Mouse (Mus musculus) forebrain, embryonic 10.5 days (tissue): Measurements from ENCODE around the gene Polm. TPM values are rescaled to one million over a fixed set of nuclear protein-coding genes. Genes with fewer than 3 reads are reported as not detected.
A peak's percentile ranks its signal among the peaks of the same experiment; 100 is the strongest.

Source experiments
- DNase-seq: peaks from one replicate; pipeline ENCODE4 v3.0.0-alpha.2; 2017; ENCODE audit warnings: low spot score; ENCODE audit errors: extremely low spot score
- H3K27ac ChIP-seq: fragments of 300-500 bp; sonication (generic); 2 replicates; pipeline ENCODE4 v1.5.1; 2016; ENCODE audit warnings: mild to moderate bottlenecking
- H3K27me3 ChIP-seq: fragments of 300-500 bp; sonication (generic); 2 replicates; pipeline ENCODE4 v1.6.1; 2016; ENCODE audit warnings: mild to moderate bottlenecking; ENCODE audit not compliant: poor library complexity, severe bottlenecking
- H3K36me3 ChIP-seq: fragments of 300-500 bp; sonication (generic); replicated peaks from 2 replicates; pipeline ENCODE4 v1.6.1; 2016; ENCODE audit warnings: mild to moderate bottlenecking, moderate library complexity
- H3K4me1 ChIP-seq: fragments of 300-500 bp; sonication (generic); 2 replicates; pipeline ENCODE4 v1.6.1; 2016
- H3K4me3 ChIP-seq: fragments of 300-500 bp; sonication (generic); 2 replicates; pipeline ENCODE4 v1.5.1; 2016; ENCODE audit warnings: mild to moderate bottlenecking, moderate library complexity
- H3K9me3 ChIP-seq: fragments of 300-500 bp; sonication (generic); 2 replicates; pipeline ENCODE4 v1.6.1; 2016; ENCODE audit warnings: mild to moderate bottlenecking, moderate library complexity
- WGBS: fragments of 180-500 bp; shearing (Covaris S2); methylation state at CpG from one replicate; pipeline ENCODE4 v1.1.7; 2016; 5-methylcytosine and 5-hydroxymethylcytosine counted together
- polyA plus RNA-seq: library from polyadenylated mRNA; unstranded; fragments of >200 nt; fragmentation: Nextera tagmentation; extraction: Ambion mirVana; gene quantifications from 2 replicates; pipeline ENCODE4 v1.2.1, GENCODE M21; 2016

Gene Polm
- 10.1 and 10.6 TPM in 2 replicates for polyA plus RNA-seq

GRCm38 (mm10) chr11:5837251-5838246 lies at the start of gene Polm:
Polm (minus strand) TSS chr11:5838016.
- Histone ChIP-seq H3K27ac (peak within 1 kb of the TSS; percentile 85), H3K4me3 (peak within 1 kb of the TSS; percentile 74), H3K27me3 (peaks cover 8% of the 10 kb centered on the region; the same call in 1 of the 2 replicates), H3K9me3 (no peaks in the 10 kb centered on the region; the same call in 1 of the 2 replicates), H3K4me1 (peaks cover 23% of the 10 kb centered on the region), H3K36me3 (peaks cover 26% of the 10 kb centered on the region)
- peak; percentile 89 for DNase-seq
- WGBS: under 1% methylated on average over 63 of the region's 63 CpGs

DNA sequence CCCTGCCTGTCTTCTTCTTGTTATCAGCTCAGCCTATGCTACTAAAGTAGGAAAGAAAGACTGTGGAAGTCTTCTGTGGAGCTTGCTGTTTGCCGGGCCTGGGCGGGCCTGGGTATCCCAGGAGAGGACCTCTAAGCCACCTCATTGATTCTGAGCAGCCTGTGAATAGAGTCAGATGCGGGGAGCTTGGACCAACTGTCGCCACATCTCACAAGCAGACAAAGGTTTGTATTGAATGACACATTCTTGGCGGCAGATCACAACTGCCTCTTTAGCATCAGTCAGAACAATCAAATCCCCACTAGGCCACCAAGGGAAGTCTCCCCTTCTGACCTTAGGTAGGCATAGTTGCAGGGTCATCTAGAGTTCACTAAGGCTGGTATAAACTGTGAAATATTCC lies 49.4 kb upstream of the Polm start:
- peak overlapping the region; percentile 70 for H3K27ac ChIP-seq
- H3K9me3 ChIP-seq: no peaks in the 10 kb centered on the region
- no peaks in the 10 kb centered on the region for H3K27me3 ChIP-seq
- H3K4me1 ChIP-seq: peaks cover 48% of the 10 kb centered on the region
- DNase-seq: no peak
- H3K36me3 ChIP-seq: no peaks in the 10 kb centered on the region
- WGBS: 29% methylated on average over 5 of the region's 5 CpGs
- H3K4me3 ChIP-seq: no peak overlapping the region

DNA sequence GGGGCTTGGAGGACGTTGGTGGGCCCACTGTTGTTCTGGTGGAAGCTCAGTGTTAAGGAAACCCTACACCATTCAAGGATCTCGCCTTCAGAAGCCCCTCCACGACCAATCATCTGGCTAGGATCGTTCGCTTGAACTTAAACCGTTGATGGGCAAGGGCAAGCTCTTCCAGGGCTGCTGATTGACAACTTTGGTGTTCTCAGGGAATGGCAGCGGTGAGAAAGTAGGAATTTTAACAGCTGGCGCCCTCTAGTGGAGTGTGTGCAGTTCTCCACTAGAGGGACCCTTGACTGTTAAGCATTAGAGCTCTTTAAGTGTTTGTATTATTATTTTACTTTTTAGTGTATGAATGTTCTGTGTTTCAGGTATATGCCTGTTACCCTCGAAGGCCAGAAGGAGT lies 48.4 kb upstream of the Polm start:
- WGBS: 24% methylated on average over 9 of the region's 9 CpGs
- peak; percentile 64 for DNase-seq
- H3K4me1 ChIP-seq: peaks cover 39% of the 10 kb centered on the region
- H3K4me3 ChIP-seq: no peak overlapping the region
- H3K9me3 ChIP-seq: no peaks in the 10 kb centered on the region
- no peaks in the 10 kb centered on the region for H3K27me3 ChIP-seq
- H3K27ac ChIP-seq: peak overlapping the region; percentile 70
- H3K36me3 ChIP-seq: no peaks in the 10 kb centered on the region

DNA sequence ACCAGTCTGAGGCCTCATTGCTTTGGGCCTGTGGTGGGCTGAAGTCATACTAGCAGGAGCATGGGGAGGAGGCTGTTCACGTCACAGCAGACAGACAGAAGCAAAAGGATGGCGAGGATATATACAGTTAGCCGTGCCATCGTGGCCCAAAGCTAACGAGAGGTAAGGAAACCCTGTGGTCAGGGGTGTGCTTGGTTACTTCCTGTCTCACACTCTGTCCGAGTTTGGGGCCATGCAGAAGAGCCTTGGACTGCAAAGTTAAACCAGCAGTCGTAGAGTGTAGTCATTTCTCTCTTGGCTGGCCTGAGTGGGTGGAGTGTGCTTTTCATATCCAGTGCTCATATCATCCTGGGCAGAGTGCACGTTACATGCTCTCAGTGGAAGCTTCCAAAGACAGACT lies 44.7 kb upstream of the Polm start:
- Histone ChIP-seq H3K27me3 (no peaks in the 10 kb centered on the region), H3K9me3 (no peaks in the 10 kb centered on the region), H3K36me3 (no peaks in the 10 kb centered on the region), H3K4me3 (no peak overlapping the region), H3K4me1 (peaks cover 34% of the 10 kb centered on the region), H3K27ac (no peak overlapping the region)
- WGBS: 83% methylated on average over 8 of the region's 8 CpGs
- DNase-seq: no peak

GRCm38 (mm10) chr11:5879905-5880304 lies 42.1 kb upstream of the Polm start:
- Histone ChIP-seq H3K4me3 (no peak overlapping the region), H3K36me3 (peaks cover 20% of the 10 kb centered on the region), H3K27me3 (no peaks in the 10 kb centered on the region), H3K27ac (0 out of 2 replicates have a peak overlapping the region, but pooled peaks have one; percentile 15), H3K4me1 (peaks cover 36% of the 10 kb centered on the region), H3K9me3 (no peaks in the 10 kb centered on the region)
- peak; percentile 72 for DNase-seq
- 42% methylated on average over 5 of the region's 5 CpGs for WGBS

GRCm38 (mm10) chr11:5878661-5879060 lies 40.8 kb upstream of the Polm start:
- Histone ChIP-seq H3K4me1 (peaks cover 36% of the 10 kb centered on the region), H3K4me3 (peak overlapping the region; percentile 71), H3K9me3 (no peaks in the 10 kb centered on the region), H3K36me3 (peaks cover 32% of the 10 kb centered on the region), H3K27ac (peak overlapping the region; percentile 91), H3K27me3 (no peaks in the 10 kb centered on the region)
- 56% methylated on average over 8 of the region's 8 CpGs for WGBS
- DNase-seq: no peak

- Histone ChIP-seq H3K9me3 (no peaks in the 10 kb centered on the region), H3K27me3 (no peaks in the 10 kb centered on the region), H3K4me3 (peak within 1 kb of the TSS; percentile 71), H3K27ac (peak within 1 kb of the TSS; percentile 91), H3K36me3 (peaks cover 39% of the 10 kb centered on the region), H3K4me1 (peaks cover 36% of the 10 kb centered on the region)
- DNase-seq: peak; percentile 99
- under 1% methylated on average over 52 of the region's 52 CpGs for WGBS
Measured at GRCm38 (mm10) chr11:5877921-5878526, 40.2 kb upstream of the Polm start, which contains the start of gene Pold2. Pold2 (minus strand) TSS chr11:5878292.

DNA sequence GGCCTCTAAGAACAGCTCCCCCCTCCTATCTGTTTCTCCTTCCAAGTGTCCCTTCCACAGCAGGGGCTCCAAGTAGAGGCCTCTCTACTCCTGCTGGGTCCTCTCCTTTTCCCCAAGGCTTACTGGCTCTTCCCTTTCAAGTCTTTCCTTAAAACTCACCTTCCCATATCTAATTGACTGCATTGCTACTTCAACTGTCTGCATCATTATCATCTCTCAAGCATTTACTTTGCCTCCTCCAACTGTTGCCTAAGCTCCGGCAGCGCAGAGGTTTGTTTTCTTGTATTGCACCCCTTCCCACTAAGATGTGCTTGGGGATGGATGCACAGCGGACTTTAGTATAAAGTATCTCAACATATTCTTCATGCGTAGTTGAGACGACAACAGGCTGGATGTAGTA lies 39.6 kb upstream of the Polm start:
- Histone ChIP-seq H3K4me1 (peaks cover 36% of the 10 kb centered on the region), H3K27me3 (no peaks in the 10 kb centered on the region), H3K36me3 (peaks cover 45% of the 10 kb centered on the region), H3K4me3 (peak overlapping the region; percentile 71), H3K9me3 (no peaks in the 10 kb centered on the region), H3K27ac (peak overlapping the region; percentile 91)
- WGBS: 11% methylated on average over 5 of the region's 5 CpGs
- DNase-seq: no peak

DNA sequence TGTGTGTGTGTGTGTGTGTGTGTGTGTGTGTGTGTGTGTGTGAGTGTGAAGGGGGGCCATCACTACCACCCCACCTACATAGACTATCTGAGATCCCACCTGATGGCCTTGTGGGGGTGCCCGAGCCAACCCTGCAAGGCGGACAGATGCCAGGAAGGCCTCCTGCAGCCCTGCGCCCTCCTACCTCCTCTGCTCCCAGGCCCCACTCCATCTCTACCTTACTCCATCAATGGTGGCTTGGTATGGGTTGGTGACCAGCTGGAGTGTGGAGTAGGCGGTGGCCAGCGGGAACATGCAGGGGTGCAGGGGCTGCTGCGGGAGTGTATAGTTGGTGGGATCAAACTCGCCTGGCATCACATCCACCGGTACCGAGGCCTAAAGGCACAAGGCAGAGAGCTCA lies 35.4 kb upstream of the Polm start:
- 97% methylated on average over 9 of the region's 9 CpGs for WGBS
- DNase-seq: no peak
- Histone ChIP-seq H3K9me3 (no peaks in the 10 kb centered on the region), H3K27ac (no peak overlapping the region), H3K4me1 (peaks cover 21% of the 10 kb centered on the region), H3K36me3 (peaks cover 81% of the 10 kb centered on the region), H3K4me3 (no peak overlapping the region), H3K27me3 (no peaks in the 10 kb centered on the region)

DNA sequence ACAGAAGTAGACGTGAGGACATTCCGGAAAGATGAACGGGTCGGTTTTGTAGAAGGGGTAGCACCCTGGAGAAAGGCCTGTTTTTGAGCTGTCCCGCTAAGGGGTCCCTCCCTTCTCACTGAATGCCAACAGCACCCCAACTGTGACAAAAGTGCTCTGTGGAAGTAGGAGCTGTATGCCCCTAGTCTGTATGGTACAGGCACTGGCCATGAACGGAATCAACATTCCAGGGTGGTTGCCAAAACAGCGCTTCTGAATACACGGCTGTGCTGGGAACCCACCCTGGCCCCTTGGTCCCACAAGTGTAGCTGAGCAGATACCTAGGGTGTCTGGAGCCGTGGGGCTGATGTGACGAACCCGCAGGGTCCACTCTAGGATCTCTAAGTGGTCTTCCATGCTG lies 34.9 kb upstream of the Polm start:
- no peaks in the 10 kb centered on the region for H3K9me3 ChIP-seq
- H3K4me3 ChIP-seq: no peak overlapping the region
- H3K27ac ChIP-seq: no peak overlapping the region
- H3K4me1 ChIP-seq: peaks cover 20% of the 10 kb centered on the region
- peaks cover 81% of the 10 kb centered on the region for H3K36me3 ChIP-seq
- DNase-seq: no peak
- H3K27me3 ChIP-seq: no peaks in the 10 kb centered on the region
- 95% methylated on average over 11 of the region's 11 CpGs for WGBS

DNA sequence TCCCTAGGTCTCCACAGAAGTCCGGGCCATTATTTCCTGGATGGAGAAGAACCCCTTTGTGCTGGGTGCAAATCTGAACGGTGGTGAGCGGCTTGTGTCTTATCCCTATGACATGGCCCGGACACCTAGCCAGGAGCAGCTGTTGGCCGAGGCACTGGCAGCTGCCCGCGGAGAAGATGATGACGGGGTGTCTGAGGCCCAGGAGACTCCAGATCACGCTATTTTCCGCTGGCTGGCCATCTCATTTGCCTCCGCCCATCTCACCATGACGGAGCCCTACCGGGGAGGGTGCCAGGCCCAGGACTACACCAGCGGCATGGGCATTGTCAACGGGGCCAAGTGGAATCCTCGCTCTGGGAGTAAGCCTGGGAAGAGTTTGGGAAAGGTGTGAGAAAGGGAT lies 32.3 kb upstream of the Polm start:
- 90% methylated on average over 16 of the region's 16 CpGs for WGBS
- Histone ChIP-seq H3K36me3 (peaks cover 63% of the 10 kb centered on the region), H3K27ac (no peak overlapping the region), H3K9me3 (no peaks in the 10 kb centered on the region), H3K27me3 (no peaks in the 10 kb centered on the region), H3K4me3 (no peak overlapping the region), H3K4me1 (peaks cover 4% of the 10 kb centered on the region; the same call in 1 of the 2 replicates)
- no peak for DNase-seq

DNA sequence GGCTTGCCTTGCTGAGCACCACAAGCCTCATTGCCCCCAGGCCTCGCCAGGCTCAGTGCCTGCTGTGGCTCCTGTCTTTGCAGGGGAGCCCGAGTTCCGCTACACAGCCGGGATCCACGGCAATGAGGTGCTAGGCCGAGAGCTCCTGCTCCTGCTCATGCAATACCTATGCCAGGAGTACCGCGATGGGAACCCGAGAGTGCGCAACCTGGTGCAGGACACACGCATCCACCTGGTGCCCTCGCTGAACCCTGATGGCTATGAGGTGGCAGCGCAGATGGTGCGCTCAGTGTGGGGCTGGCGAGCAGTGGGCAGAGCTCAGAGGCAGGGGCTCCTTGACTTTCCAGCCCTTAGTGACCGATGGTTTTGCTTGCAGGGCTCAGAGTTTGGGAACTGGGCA lies 31.5 kb upstream of the Polm start:
- 95% methylated on average over 16 of the region's 16 CpGs for WGBS
- Histone ChIP-seq H3K4me3 (no peak overlapping the region), H3K9me3 (no peaks in the 10 kb centered on the region), H3K36me3 (peaks cover 56% of the 10 kb centered on the region), H3K27ac (no peak overlapping the region), H3K4me1 (peaks cover 4% of the 10 kb centered on the region; the same call in 1 of the 2 replicates), H3K27me3 (peaks cover under 1% of the 10 kb centered on the region; the same call in 1 of the 2 replicates)
- DNase-seq: no peak

GRCm38 (mm10) chr11:5868324-5868723 lies 30.5 kb upstream of the Polm start:
- H3K27me3 ChIP-seq: peaks cover 11% of the 10 kb centered on the region
- H3K36me3 ChIP-seq: peaks cover 46% of the 10 kb centered on the region
- no peaks in the 10 kb centered on the region for H3K9me3 ChIP-seq
- H3K27ac ChIP-seq: no peak overlapping the region
- DNase-seq: no peak
- WGBS: 91% methylated on average over 12 of the region's 12 CpGs
- H3K4me1 ChIP-seq: peaks cover 5% of the 10 kb centered on the region; the same call in 1 of the 2 replicates
- no peak overlapping the region for H3K4me3 ChIP-seq
